In genomic region chr17:26849106-26849745, GRCm38 (mm10) we compare ENCODE assay signal across 9 mouse cellular contexts. TPM values are rescaled to one million over a fixed set of nuclear protein-coding genes. Genes with fewer than 3 reads are reported as not detected.
DNase-seq lines count a peak whose midpoint lies in the region; ATAC-seq and TF ChIP-seq lines count a peak whose summit lies in the region.
"Had no signal": no experiment of that assay in that cellular context is flagged by ENCODE, and none has a peak within 500 bp of the region (broad histone marks: within the 10 kb centered on the region; RNA-seq: fewer than 3 reads in every experiment).

No protein-coding gene starts in this region.

- no peak for DNase-seq in gastrocnemius, adult 2 months
- DNase-seq in gastrocnemius, adult 8-10 months (ENCODE audit: low spot score in 2 of 2) = no peak
- DNase-seq in spleen, adult 2 months (ENCODE audit: low read depth in 1 of 2, low spot score in 2 of 2) = no peak
- no peak for DNase-seq in spleen, postnatal 14 days (ENCODE audit: low spot score in 2 of 2)
- no peak for DNase-seq in adrenal gland, adult (ENCODE audit: inconsistent age in 2 of 2, low spot score in 1 of 2)
- DNase-seq in T-cell, adult 2 months (ENCODE audit: low spot score) = no peak
- no peak for DNase-seq in layer of hippocampus, postnatal 36 days

- no peak for TF ChIP-seq CTCF in gastrocnemius, adult 2 months (IDR thresholded peaks at IDR 0.05)
- no peak for TF ChIP-seq CTCF in spleen, adult 2 months (IDR thresholded peaks at IDR 0.05; ENCODE audit: extremely low read depth, insufficient read depth, insufficient read length, insufficient replicate concordance)

- no peak for TF ChIP-seq POLR2A in spleen, adult 2 months (IDR thresholded peaks at IDR 0.05; ENCODE audit: low read depth, low read length)

- H3K9ac ChIP-seq in limb, embryonic 15.5 days = no peak overlapping the region

- no peaks in the 10 kb centered on the region for H3K9me3 ChIP-seq in limb, embryonic 15.5 days

- H3K4me1 ChIP-seq in spleen, adult 2 months (ENCODE audit: control insufficient read depth, insufficient read depth, insufficient read length) = peaks cover 13% of the 10 kb centered on the region
- H3K4me1 ChIP-seq in limb, embryonic 15.5 days = peaks cover 19% of the 10 kb centered on the region

- intact Hi-C loops in gastrocnemius, adult 2 months (cut with DNase I) = no loop called here

- H3K27me3 ChIP-seq in spleen, adult 2 months (ENCODE audit: control insufficient read depth, insufficient read depth, low read length) = peaks cover 26% of the 10 kb centered on the region
- H3K27me3 ChIP-seq in limb, embryonic 15.5 days = peaks cover 87% of the 10 kb centered on the region

- no peak for ATAC-seq in limb, embryonic 15.5 days (ENCODE audit: insufficient number of reproducible peaks, low FRiP score, low TSS enrichment, low read depth)

- WGBS in spleen, adult 2 months = 12% methylated on average over 19 of the region's 19 CpGs
- WGBS in limb, embryonic 15.5 days = 4% methylated on average over 19 of the region's 19 CpGs

- H3K4me3 ChIP-seq in gastrocnemius, adult 2 months = peak overlapping the region; percentile 61
- H3K4me3 ChIP-seq in spleen, adult 2 months (ENCODE audit: extremely low read depth, insufficient read depth, insufficient read length) = peak overlapping the region; percentile 36; the same call in 1 of the 2 replicates
- H3K4me3 ChIP-seq in limb, embryonic 15.5 days = peak overlapping the region; percentile 28

- H3K27ac ChIP-seq in gastrocnemius, adult 2 months = no peak overlapping the region
- peak overlapping the region; percentile 67 for H3K27ac ChIP-seq in spleen, adult 2 months (ENCODE audit: insufficient read depth, low read length)
- H3K27ac ChIP-seq in limb, embryonic 15.5 days = no peak overlapping the region

- no peaks in the 10 kb centered on the region for H3K36me3 ChIP-seq in spleen, adult 2 months (ENCODE audit: control insufficient read depth, insufficient read depth, low read length)
- H3K36me3 ChIP-seq in limb, embryonic 15.5 days = no peaks in the 10 kb centered on the region

- H3K4me2 ChIP-seq in limb, embryonic 15.5 days = peak overlapping the region; percentile 43; the same call in 1 of the 2 replicates

RNA-seq across cellular contexts. Expression of gene Nkx2-5, which starts 4.4 kb away (rescaled TPM):
- not detected for total RNA-seq in gastrocnemius, adult 2 months (2021)
- total RNA-seq in gastrocnemius, adult 8-10 months (2022) = not detected
- polyA plus RNA-seq in spleen, adult 2 months (2012; rRNA removed) = 19.8 and 34.6 TPM in 2 replicates
- polyA plus RNA-seq in limb, embryonic 15.5 days (2015; fragmentation: Nextera tagmentation; extraction: Ambion mirVana) = not detected in 2 replicates
- not detected for total RNA-seq in layer of hippocampus, postnatal 36 days (2021)
- total RNA-seq: megakaryocyte, adult 5-6 weeks had no signal
